Mouse (Mus musculus) adrenal gland, postnatal 10 days (tissue): ENCODE data around the gene 4930595D18Rik. TPM values are rescaled to one million over a fixed set of nuclear protein-coding genes. Genes with fewer than 3 reads are reported as not detected.

Source experiments
- DNase-seq: peaks from one replicate; pipeline ENCODE4 v3.0.0; 2021; ENCODE audit warnings: mixed read lengths
- long read RNA-seq, 2 experiments: library from polyadenylated mRNA; stranded (forward); transcript quantifications; one replicate each; pipeline ENCODE4 v2.0.0; 2021
- total RNA-seq, 2 experiments: library from RNA; stranded (reverse); gene quantifications; 2 replicates each; pipeline ENCODE4 v1.2.3; 2021

The 4930595D18Rik gene
- not detected for total RNA-seq
- long read RNA-seq, experiment 1: 0 reads
- long read RNA-seq, experiment 2: 0 reads

DNA sequence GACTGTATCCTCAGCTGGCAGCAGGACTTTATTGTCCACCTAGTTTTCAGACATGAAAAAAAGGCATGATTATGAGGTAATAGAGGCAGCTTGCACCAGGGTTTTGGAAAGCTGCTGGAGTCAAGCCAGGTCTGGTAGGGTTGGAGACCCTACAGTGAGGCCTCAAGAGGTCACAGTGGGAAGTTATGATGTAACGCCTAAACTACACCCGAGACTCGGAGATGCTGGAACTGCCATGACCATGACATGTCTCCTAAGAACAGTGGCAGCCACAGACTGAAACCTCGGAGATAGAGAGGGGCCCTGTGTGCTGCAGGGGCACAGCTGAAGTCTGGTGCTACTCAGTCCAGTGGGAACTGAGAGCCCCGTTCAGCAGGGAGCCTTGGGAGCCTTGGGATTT is at the start of gene 4930595D18Rik:
Gene 4930595D18Rik (minus strand): TSS at position 16 of the 400 bp plus-strand sequence.
- DNase-seq: no peak

- no peak for DNase-seq
Measured at GRCm38 (mm10) chr12:111233798-111234197, 49.5 kb upstream of the 4930595D18Rik start.

GRCm38 (mm10) chr12:111230793-111231192 is 46.5 kb upstream of the 4930595D18Rik start:
- no peak for DNase-seq

DNA sequence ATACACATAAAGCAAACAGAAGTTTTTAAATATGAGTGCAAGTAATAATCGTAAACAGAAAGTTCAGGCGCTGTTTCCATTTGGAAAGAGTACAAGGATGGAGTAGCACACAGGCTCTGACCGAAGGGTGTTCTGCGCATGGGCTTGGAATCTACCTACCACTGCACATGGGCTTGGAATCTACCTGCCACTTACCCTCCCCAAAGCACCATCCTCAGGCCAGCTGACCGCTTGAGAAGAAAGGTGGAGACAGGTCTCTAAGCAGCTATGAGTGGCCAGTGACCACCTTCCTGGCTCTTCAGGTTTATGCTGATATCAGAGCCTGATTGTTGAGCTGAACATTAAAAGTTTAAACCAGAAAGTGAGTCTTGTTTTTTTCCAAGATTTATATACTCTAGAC is 44.2 kb upstream of the 4930595D18Rik start:
- no peak for DNase-seq

- no peak for DNase-seq
Measured at GRCm38 (mm10) chr12:111227410-111227809, 43.1 kb upstream of the 4930595D18Rik start.

DNA sequence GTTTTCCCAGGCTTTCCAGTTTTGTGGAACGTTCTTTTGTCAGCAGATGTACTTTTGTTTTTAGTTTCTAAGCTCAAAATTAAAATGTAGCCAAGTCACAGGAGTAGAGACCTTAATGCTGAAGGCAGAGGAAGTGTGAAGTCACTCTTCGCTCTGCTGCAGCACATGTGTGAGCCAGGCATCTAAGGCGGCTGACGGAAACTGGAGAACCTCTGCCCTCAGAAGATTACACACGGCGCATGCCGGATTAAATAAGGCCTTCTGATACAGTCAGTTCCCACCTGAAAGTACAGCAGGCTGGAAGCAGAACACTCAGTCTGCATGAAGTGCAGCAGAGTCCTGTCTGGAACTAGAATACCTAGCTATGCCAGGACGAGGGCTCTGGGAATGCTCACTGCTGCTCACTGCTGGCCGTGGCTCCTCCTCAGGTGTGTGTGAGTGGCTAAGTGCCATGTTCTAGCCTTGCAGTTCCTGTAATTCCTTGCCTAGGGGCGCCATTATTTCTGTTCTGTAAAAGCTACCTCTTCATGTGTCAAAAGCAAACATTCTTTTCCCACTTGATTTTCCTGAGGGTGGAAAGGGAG is 41.0 kb upstream of the 4930595D18Rik start:
- DNase-seq: no peak

DNA sequence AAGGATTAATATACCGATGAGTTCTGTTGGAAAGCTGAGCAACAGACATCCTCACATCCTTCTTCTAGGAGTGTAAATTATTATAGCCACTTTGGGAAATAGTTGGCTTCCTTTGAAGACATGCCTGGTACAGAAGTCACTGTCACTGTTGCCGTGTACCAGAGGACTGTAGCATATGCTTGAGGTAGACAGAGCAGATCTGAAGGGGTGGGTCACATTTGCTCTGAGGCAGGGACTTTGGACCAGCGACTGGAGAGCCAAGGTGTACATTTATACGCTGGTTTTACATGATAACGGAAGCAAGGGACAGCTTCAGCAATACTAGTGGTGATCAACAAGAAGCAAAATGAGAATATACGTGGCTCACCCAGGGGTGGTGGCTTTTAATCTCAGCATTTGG is 34.6 kb upstream of the 4930595D18Rik start:
- DNase-seq: no peak

DNA sequence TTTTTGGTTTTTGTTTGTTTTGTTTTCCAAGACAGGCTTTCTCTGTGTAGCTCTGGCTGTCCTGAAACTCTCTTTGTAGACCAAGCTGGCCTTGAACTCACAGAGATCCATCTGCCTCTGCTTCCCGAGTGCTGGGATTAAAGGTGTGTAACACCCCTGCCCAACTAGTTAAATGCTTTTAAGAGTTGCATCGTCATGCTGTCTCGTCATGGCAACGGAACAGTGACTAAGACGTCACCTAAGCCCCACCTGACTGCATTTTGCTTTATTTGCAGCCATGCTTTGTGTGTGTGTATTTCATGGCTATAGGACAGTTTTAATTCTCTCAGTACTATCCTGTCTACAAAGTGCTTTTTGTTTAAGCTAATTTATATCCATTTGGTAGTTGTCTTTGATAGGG is 27.4 kb upstream of the 4930595D18Rik start:
- no peak for DNase-seq

DNA sequence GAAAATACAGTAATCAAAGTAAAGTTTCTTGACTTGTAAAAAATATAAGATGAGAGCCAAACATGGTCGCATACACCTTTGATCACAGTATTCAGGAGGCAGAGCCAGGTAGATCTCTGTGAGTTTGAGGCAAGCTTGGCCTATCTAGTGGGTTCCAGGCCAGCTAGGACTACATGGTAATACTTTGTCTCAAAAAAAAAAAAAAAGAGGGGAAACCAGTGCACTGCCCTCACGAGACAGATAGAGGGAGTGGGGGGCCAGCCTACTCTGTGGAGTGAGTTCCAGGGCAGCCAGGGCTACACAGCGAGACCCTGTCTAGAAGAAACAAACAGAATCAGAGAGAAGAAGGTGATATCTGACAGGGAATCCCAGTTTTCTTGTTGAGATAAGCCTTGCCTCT is 23.4 kb upstream of the 4930595D18Rik start:
- no peak for DNase-seq

- no peak for DNase-seq
Measured at GRCm38 (mm10) chr12:111203945-111204344, 19.7 kb upstream of the 4930595D18Rik start.

GRCm38 (mm10) chr12:111203076-111203475 is 18.8 kb upstream of the 4930595D18Rik start:
- DNase-seq: no peak

GRCm38 (mm10) chr12:111196548-111196947 is 12.3 kb upstream of the 4930595D18Rik start:
- no peak for DNase-seq

DNA sequence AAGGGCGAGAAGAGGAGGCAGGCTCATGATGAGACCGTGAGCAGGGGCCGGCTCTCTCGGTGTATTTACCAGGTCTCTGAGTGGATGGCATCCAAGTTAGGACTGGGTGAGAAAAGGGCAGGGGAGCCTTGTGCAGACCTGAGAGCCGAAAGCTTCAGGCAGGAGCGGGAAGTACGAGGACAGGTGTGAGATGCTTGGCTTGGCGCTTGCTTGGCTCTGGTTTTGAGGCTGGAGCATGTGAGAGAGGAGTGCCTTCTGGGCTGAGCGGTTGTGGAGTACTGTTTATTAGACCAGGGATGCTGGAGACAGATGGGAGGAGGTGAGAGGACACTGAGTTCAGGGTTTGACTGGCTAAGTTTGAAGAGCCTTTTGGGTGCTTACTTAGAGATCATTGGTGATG is 9.0 kb upstream of the 4930595D18Rik start:
- no peak for DNase-seq

- no peak for DNase-seq
Measured at GRCm38 (mm10) chr12:111192777-111193176, 8.5 kb upstream of the 4930595D18Rik start.

DNA sequence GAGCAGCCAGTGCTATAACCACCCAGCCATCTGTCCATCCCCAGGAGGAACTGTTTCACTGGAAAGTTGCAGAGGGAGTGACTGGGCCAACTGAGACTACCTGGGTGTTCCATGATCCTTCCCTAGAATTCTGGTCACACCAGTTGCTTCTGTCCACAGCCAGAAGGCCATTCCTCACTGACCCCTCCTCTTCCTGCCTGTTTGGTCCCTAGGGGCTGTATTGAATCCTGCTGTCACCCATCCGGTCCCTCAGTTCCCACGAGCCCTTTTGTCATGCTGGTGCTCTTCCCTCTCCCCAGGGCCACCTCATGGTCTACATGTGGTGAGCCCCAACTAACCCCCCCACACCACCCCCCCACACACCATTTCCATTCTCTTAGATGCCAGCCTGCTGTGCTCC is 6.6 kb upstream of the 4930595D18Rik start:
- no peak for DNase-seq

DNA sequence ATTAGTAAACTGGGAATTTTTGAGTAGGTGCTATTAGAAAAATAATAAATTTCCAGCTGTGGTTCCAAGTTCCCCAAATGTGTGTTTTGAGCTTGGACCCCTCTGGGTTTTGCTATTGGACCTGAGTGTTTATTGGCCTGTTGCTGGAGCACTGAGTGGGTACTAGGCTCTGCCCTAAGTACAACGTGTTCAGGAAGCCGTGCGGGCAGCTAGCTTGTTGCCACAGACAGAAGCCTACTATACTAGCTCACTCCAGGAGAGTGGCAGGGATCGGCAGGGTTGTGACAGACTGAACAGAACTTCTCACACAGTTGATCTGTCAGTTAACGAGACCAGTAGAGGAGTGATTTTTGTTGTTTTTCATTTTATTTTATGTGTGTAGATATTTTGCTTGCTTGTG is 6.1 kb upstream of the 4930595D18Rik start:
- DNase-seq: no peak

- no peak for DNase-seq
Measured at GRCm38 (mm10) chr12:111188295-111188694, 4.0 kb upstream of the 4930595D18Rik start.

DNA sequence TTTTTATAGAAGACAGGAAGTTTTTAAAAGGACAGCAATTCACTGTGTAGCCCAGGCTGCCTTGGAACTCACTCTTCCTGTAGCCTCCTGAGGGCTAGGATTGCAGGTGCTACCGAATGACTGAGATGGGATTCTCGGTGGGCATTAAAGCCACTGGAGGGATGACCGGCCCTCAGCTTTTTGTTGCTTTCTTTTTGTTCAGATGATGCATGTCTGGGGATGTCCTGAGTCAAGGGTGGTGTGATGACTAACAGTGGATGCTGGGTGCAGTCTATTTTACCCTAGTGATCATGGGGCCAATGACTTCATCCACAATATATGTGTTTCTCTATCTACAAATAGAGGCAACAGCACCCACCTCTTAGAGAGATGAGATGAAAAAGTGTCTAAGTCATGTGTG is 2.7 kb upstream of the 4930595D18Rik start:
- no peak for DNase-seq

DNA sequence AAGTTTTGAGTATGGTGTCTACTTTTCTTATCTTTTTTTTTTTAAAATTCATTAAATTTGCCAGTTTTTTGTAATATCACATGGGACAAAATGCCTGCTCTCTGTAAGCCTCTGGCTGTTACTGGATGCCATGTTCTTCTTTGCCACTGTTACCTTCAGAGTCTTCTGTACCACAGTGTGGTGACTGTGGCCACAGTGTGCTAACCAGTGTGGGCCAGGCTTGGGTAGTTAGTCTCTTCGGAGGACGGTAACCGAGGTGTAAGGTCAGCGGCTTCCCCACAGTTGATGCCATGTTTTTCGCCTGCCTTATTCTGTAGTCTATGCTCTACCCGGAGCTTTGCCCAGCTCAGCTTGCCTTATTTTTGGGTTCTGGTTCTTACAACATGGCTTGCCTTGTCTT is 1.9 kb downstream of the 4930595D18Rik start:
- no peak for DNase-seq

GRCm38 (mm10) chr12:111181848-111182247 is 2.4 kb downstream of the 4930595D18Rik start:
- no peak for DNase-seq

- no peak for DNase-seq
Measured at GRCm38 (mm10) chr12:111178772-111179171, 5.5 kb downstream of the 4930595D18Rik start.

DNA sequence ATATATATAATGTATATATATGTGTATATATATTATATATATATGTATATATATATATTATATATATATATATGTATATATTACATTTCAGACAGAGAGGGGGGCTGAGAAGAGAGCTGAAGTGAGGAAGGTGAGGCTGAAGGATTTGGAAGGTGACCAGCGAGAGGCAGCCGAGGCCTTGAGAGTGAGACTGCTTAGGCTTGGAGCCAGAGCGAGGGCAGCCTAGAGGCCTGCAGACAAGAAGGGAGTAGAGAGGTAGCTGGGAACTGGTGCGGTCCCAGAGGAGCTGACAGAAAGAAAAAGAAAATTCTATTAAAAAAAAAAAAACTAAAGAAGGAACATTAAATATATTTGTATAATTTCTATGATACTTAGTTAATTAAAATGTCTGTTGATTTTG is 15.4 kb downstream of the 4930595D18Rik start:
- peak; percentile 53 for DNase-seq

DNA sequence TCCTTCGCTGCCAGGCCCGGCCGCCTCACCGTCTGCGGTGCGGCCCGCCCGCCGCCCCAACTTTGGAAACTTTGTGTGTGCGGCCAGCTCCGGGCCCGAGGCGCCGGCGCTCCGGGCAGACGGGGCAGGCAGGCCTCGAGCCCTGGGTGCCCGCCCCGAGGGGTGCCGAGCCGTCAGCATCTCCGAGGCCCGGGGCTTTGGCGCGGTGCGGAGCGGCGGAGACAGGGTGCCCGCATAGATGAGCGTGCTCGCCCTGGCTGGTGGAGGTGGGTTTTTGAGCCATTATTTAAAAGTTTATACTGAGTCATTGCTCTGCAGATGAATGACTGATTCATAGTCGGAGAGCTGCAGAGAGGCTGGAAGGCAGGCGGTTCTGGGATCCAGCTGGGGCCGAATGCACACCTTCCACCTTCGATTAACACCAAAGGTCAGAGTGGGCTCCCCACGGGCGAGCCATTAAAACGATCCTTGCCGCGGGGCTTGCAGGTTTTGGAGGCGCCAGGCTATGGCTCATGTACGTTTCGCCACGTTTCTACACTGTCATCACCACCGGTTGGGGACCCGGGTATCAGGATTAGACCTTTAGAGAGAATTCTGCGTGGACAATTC is 17.5 kb downstream of the 4930595D18Rik start:
- peak; percentile 46 for DNase-seq
